Mouse (Mus musculus) erythroblast, embryonic 14.5 days (primary cell): ENCODE data around the gene Gadd45g.
A peak's percentile ranks its signal among the peaks of the same experiment; 100 is the strongest.

Experiments used
- GATA1 ChIP-seq: IDR thresholded peaks from 2 replicates; pipeline ENCODE4 v1.6.1; 2012; ENCODE audit warnings: low read length, inconsistent platforms, mixed read lengths
- TAL1 ChIP-seq: IDR thresholded peaks from 3 replicates; pipeline ENCODE4 v1.6.1; 2012; ENCODE audit warnings: low read length, inconsistent platforms, mixed read lengths

- TF ChIP-seq GATA1 (peak; percentile 56), TAL1 (no peak; the same call in 1 of the 3 replicates)
Observed at GRCm38 (mm10) chr13:51848481-51849240, 2.2 kb downstream of the Gadd45g start.
